Mouse (Mus musculus) embryonic facial prominence, embryonic 14.5 days (tissue): ENCODE data around the gene Dcpp2. TPM values are rescaled to one million over a fixed set of nuclear protein-coding genes. Genes with fewer than 3 reads are reported as not detected.

Experiments
- ATAC-seq: fragments of 200-750 bp; cut with Nextera tagmentation; 2 replicates; pipeline ENCODE4 v1.8.0; 2017; ENCODE audit warnings: low read depth, moderate number of reproducible peaks, moderate TSS enrichment
- DNase-seq: peaks from one replicate; pipeline ENCODE4 v3.0.0-alpha.2; 2015; ENCODE audit warnings: low spot score
- H3K27ac ChIP-seq: fragments of 300-500 bp; sonication (generic); replicated peaks from 2 replicates; pipeline ENCODE4 v1.5.1; 2014; ENCODE audit warnings: low read depth, mild to moderate bottlenecking, low read length, moderate library complexity
- H3K27me3 ChIP-seq: fragments of 300-500 bp; sonication (generic); replicated peaks from 2 replicates; pipeline ENCODE4 v1.6.1; 2014; ENCODE audit warnings: low read length; ENCODE audit not compliant: control insufficient read depth, insufficient read depth
- H3K36me3 ChIP-seq: fragments of 300-500 bp; sonication (generic); 2 replicates; pipeline ENCODE4 v1.6.1; 2014; ENCODE audit warnings: low read length, mixed read lengths; ENCODE audit not compliant: control insufficient read depth, insufficient read depth
- H3K4me1 ChIP-seq: fragments of 300-500 bp; sonication (generic); 2 replicates; pipeline ENCODE4 v1.6.1; 2014; ENCODE audit warnings: antibody characterized with exemption, low read length; ENCODE audit not compliant: control insufficient read depth, insufficient read depth
- H3K4me2 ChIP-seq: fragments of 300-500 bp; sonication (generic); 2 replicates; pipeline ENCODE4 v1.6.1; 2014; ENCODE audit warnings: low read depth, mild to moderate bottlenecking, low read length, moderate library complexity, mixed read lengths
- H3K4me3 ChIP-seq: fragments of 300-500 bp; sonication (generic); 2 replicates; pipeline ENCODE4 v1.5.1; 2014; ENCODE audit warnings: low read depth, mild to moderate bottlenecking, low read length
- H3K9ac ChIP-seq: fragments of 300-500 bp; sonication (generic); 2 replicates; pipeline ENCODE4 v1.6.1; 2014; ENCODE audit warnings: low read depth, mild to moderate bottlenecking, low read length, moderate library complexity, mixed read lengths
- H3K9me3 ChIP-seq: fragments of 300-500 bp; sonication (generic); 2 replicates; pipeline ENCODE4 v1.6.1; 2016; ENCODE audit warnings: low read length; ENCODE audit not compliant: control insufficient read depth
- WGBS: fragments of 180-500 bp; shearing (Covaris S2); extraction: QIAGEN DNeasy Blood & Tissue Kit; methylation state at CpG from one replicate; pipeline ENCODE4 v1.1.7; 2014; 5-methylcytosine and 5-hydroxymethylcytosine counted together
- polyA plus RNA-seq: library from polyadenylated mRNA; unstranded; fragments of >200 nt; fragmentation: Nextera tagmentation; extraction: Ambion mirVana; gene quantifications from 2 replicates; pipeline ENCODE4 v1.2.1, GENCODE M21; 2014

The Dcpp2 gene
- polyA plus RNA-seq, 1 experiment from 2014 or later, result not detected

DNA sequence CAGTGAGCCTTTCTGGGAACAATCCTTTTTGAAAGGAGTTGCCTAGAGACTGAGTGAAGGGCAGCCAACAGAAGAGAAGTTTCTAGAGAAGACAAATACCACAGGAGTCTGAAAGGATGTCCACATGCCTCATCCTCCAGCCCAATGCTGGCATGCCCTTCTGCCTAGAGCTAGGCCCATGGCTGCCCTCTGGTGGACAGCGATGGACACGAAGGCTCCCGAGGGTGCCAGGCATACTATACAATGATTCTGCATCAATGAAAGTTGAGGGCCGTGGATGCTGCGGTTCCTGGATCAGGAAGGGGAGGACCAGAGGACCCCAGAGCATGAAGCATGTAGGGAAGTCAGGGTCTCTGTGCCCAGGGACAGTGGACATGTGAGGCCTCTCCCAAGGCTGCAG, 27.4 kb upstream of the Dcpp2 start:
- Histone ChIP-seq H3K9ac (no peak overlapping the region), H3K27me3 (no peaks in the 10 kb centered on the region), H3K27ac (no peak overlapping the region), H3K4me2 (no peak overlapping the region), H3K4me3 (no peak overlapping the region), H3K4me1 (no peaks in the 10 kb centered on the region), H3K9me3 (no peaks in the 10 kb centered on the region), H3K36me3 (no peaks in the 10 kb centered on the region)
- 37% methylated on average over 5 of the region's 5 CpGs for WGBS
- ATAC-seq (no peak), DNase-seq (peak; percentile 41)

DNA sequence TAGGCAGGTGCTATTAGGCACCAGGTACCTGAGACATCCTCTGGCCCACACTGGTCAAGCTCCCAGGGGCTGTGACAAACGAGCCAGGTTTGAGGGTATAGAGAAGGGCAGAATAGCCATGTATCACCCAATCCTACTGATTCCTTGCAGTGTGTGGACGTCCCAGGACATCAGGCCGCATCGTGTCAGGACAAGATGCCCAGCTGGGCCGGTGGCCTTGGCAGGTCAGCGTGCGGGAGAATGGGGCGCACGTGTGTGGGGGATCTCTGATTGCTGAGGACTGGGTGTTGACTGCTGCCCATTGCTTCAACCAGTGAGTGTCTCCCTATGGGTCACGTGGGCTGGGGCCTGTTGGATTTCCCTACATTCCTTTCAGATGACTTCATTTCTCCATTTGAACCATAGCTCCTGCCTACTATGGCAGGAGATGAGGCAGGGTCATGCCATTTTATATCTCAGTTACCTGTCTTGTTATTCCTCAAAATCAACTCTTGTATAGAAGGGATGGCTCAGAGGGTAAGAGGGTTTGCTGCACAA, 26.4 kb upstream of the Dcpp2 start:
- Histone ChIP-seq H3K27ac (no peak overlapping the region), H3K4me2 (no peak overlapping the region), H3K9me3 (no peaks in the 10 kb centered on the region), H3K27me3 (no peaks in the 10 kb centered on the region), H3K4me3 (no peak overlapping the region), H3K4me1 (no peaks in the 10 kb centered on the region), H3K36me3 (no peaks in the 10 kb centered on the region), H3K9ac (no peak overlapping the region)
- DNase-seq (no peak), ATAC-seq (no peak)
- WGBS, result 76% methylated on average over 10 of the region's 10 CpGs

DNA sequence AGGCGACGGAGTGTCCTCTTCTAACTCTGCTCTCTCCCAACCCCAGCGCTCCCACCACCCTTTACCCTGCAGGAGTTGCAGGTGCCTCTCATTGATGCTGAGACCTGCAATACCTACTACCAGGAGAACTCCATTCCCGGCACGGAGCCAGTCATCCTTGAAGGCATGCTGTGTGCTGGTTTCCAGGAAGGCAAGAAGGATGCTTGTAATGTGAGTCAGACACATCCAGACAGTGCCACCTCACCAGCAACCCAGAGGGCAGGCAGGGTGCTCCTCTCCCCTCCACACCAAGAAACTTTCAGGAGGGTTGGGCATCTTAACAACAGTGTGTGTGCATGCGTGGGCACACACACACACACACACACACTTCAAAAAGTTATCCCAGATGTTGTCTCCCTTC, 23.5 kb upstream of the Dcpp2 start:
- Histone ChIP-seq H3K27me3 (no peaks in the 10 kb centered on the region), H3K4me2 (no peak overlapping the region), H3K4me3 (no peak overlapping the region), H3K27ac (no peak overlapping the region), H3K9ac (no peak overlapping the region), H3K9me3 (no peaks in the 10 kb centered on the region), H3K36me3 (no peaks in the 10 kb centered on the region), H3K4me1 (no peaks in the 10 kb centered on the region)
- DNase-seq, result no peak
- ATAC-seq, result no peak
- 83% methylated on average over 6 of the region's 6 CpGs for WGBS

- ATAC-seq (no peak), DNase-seq (no peak)
- no peak overlapping the region for H3K27ac ChIP-seq
- H3K4me3 ChIP-seq, result no peak overlapping the region
- H3K4me2 ChIP-seq, result no peak overlapping the region
- H3K27me3 ChIP-seq, result no peaks in the 10 kb centered on the region
- no peaks in the 10 kb centered on the region for H3K36me3 ChIP-seq
- no peaks in the 10 kb centered on the region for H3K9me3 ChIP-seq
- H3K4me1 ChIP-seq, result no peaks in the 10 kb centered on the region
- 49% methylated on average over 2 of the region's 2 CpGs for WGBS
- H3K9ac ChIP-seq, result no peak overlapping the region
Measured at GRCm38 (mm10) chr17:23857913-23858312, 22.8 kb upstream of the Dcpp2 start.

GRCm38 (mm10) chr17:23862926-23863325, 17.8 kb upstream of the Dcpp2 start:
- no peak overlapping the region for H3K4me3 ChIP-seq
- H3K9me3 ChIP-seq, result no peaks in the 10 kb centered on the region
- no peak overlapping the region for H3K9ac ChIP-seq
- no peak overlapping the region for H3K4me2 ChIP-seq
- ATAC-seq (no peak), DNase-seq (no peak)
- 81% methylated on average over 4 of the region's 4 CpGs for WGBS
- no peaks in the 10 kb centered on the region for H3K4me1 ChIP-seq
- no peak overlapping the region for H3K27ac ChIP-seq
- no peaks in the 10 kb centered on the region for H3K36me3 ChIP-seq
- no peaks in the 10 kb centered on the region for H3K27me3 ChIP-seq

DNA sequence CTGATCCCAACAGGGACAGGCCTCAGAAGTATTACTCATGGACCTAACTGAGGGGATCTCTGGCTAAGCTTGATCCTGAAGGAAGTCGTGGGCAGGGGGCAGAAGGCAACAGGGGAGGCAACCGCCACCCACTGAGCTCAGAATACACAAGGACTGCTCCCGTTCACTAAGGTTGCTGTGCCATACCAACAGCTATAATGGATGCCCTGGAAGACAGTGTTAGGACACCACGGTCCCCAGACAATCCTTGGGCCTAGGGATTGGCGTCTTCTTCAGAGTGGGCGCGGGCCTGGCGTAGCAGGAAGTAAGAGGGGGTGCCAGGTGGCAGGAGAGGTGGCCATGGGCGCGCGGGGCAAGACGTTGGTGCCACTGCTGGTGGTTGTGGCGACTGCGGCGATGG, 12.9 kb upstream of the Dcpp2 start, which contains the start of gene Prss21:
Gene Prss21, plus strand, starts transcription at position 301 of the 400 bp plus-strand sequence.
- Histone ChIP-seq H3K36me3 (no peaks in the 10 kb centered on the region), H3K4me3 (no peak within 1 kb of the TSS), H3K4me1 (no peaks in the 10 kb centered on the region), H3K9ac (no peak within 1 kb of the TSS), H3K4me2 (no peak within 1 kb of the TSS), H3K27me3 (no peaks in the 10 kb centered on the region), H3K27ac (no peak within 1 kb of the TSS), H3K9me3 (no peaks in the 10 kb centered on the region)
- ATAC-seq, result no peak
- 84% methylated on average over 15 of the region's 15 CpGs for WGBS
- DNase-seq, result no peak

- DNase-seq, result no peak
Measured at GRCm38 (mm10) chr17:23868513-23868912, 12.2 kb upstream of the Dcpp2 start.

GRCm38 (mm10) chr17:23873884-23874856, 6.5 kb upstream of the Dcpp2 start:
- WGBS, result 41% methylated on average over 8 of the region's 8 CpGs
- no peak for ATAC-seq

More at GRCm38 (mm10) chr17:23868513-23868912, 12.2 kb upstream of the Dcpp2 start:
- no peaks in the 10 kb centered on the region for H3K4me1 ChIP-seq
- no peak overlapping the region for H3K9ac ChIP-seq
- H3K27me3 ChIP-seq, result no peaks in the 10 kb centered on the region
- WGBS, result 94% methylated on average over 11 of the region's 11 CpGs
- no peak for ATAC-seq
- no peak overlapping the region for H3K27ac ChIP-seq
- no peaks in the 10 kb centered on the region for H3K36me3 ChIP-seq
- no peak overlapping the region for H3K4me2 ChIP-seq
- H3K4me3 ChIP-seq, result no peak overlapping the region
- H3K9me3 ChIP-seq, result no peaks in the 10 kb centered on the region

More at GRCm38 (mm10) chr17:23873884-23874856, 6.5 kb upstream of the Dcpp2 start:
- Histone ChIP-seq H3K4me1 (no peaks in the 10 kb centered on the region), H3K4me3 (no peak overlapping the region), H3K27ac (no peak overlapping the region), H3K4me2 (no peak overlapping the region), H3K36me3 (no peaks in the 10 kb centered on the region), H3K9ac (no peak overlapping the region), H3K9me3 (no peaks in the 10 kb centered on the region), H3K27me3 (no peaks in the 10 kb centered on the region)
- DNase-seq, result peak; percentile 56
